8 mouse cellular contexts compared by ENCODE assay signal in the genomic region with DNA sequence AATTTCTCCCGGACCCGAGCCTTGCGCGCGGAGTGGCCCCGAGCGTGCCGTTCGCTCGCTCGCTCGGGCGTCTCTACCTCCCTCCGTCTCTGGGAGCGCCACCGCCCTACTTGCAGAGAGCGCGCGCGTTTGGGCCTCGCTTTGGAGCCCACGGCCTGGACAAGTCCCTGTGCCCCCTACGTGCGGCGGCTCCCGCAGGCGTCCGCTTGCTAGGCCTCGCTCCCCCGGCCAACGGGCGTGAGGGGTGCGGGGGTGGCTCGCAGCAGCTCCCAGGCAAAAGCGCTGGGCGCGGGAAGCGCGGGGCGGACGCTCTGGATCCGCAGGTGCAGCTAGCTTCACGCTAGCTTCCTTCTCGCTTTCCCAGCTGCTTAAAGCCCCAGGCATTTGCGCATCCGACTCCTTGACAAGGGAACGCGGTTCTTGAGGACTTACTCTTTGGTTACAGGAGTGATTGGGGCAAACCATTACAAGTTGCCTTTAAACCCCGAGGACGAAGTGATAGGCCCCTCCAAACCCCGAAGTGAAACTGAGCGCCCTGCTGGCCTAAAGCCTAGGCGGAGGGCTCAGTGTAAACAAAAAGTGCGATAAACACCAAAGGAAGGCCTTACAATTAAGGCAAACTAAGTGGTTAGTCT.
A peak's percentile ranks its signal among the peaks of the same experiment; 100 is the strongest.
DNase-seq lines count a peak whose midpoint lies in the region; ATAC-seq and TF ChIP-seq lines count a peak whose summit lies in the region.

No protein-coding gene starts in this region.

- peak overlapping the region; percentile 85 for H3K4me3 ChIP-seq in hindbrain, postnatal 0 days (ENCODE audit: low read length)

- peak; percentile 55 for ATAC-seq in hindbrain, postnatal 0 days
- peak; percentile 6 for ATAC-seq in megakaryocyte, adult 5-6 weeks (ENCODE audit: poor library complexity, severe bottlenecking)

- intact Hi-C loops in left cerebral cortex, postnatal 10 days (cut with DNase I): loop anchor here (1.0 kb wide), 1 partner anchor 35 kb away; no protein-coding TSS in a partner anchor

- WGBS in hindbrain, postnatal 0 days: 1% methylated on average over 50 of the region's 54 CpGs

- peak; percentile 21; the same call in 1 of the 2 replicates for TF ChIP-seq CTCF in hindbrain, postnatal 0 days (IDR thresholded peaks at IDR 0.05; ENCODE audit: low read depth)

- H3K9ac ChIP-seq in hindbrain, postnatal 0 days (replicated peaks; ENCODE audit: low read length): peak overlapping the region; percentile 85

- peak; percentile 64 for DNase-seq in ZHBTc4 (ENCODE audit: low read depth, low spot score)
- peak; percentile 85 for DNase-seq in cerebellum, adult 9-11 months
- peak; percentile 56 to 57 for DNase-seq in frontal cortex, postnatal 25 days (ENCODE audit: low spot score in 2 of 2)
- peak; percentile 73 for DNase-seq in hindbrain, postnatal 0 days (ENCODE audit: low spot score)
- peak; percentile 44 to 87 for DNase-seq in left cerebral cortex, postnatal 10 days (ENCODE audit: extremely low spot score in 1 of 2, low spot score in 2 of 2)
- DNase-seq in skeletal muscle tissue, adult 2 months (ENCODE audit: low read depth, low spot score): peak; percentile 65
- no peak for DNase-seq in yolk sac, embryonic 10.5 days (ENCODE audit: low spot score)

- H3K36me3 ChIP-seq in hindbrain, postnatal 0 days (ENCODE audit: insufficient read depth, low read length): no peaks in the 10 kb centered on the region

- no peaks in the 10 kb centered on the region for H3K9me3 ChIP-seq in hindbrain, postnatal 0 days (ENCODE audit: low read length)

- H3K4me2 ChIP-seq in hindbrain, postnatal 0 days (ENCODE audit: low read depth, low read length): peak overlapping the region; percentile 94

- H3K27me3 ChIP-seq in hindbrain, postnatal 0 days (ENCODE audit: insufficient read depth, low read length): peaks cover 25% of the 10 kb centered on the region

- H3K4me1 ChIP-seq in hindbrain, postnatal 0 days (ENCODE audit: insufficient read depth, low read length): no peaks in the 10 kb centered on the region

- H3K27ac ChIP-seq in hindbrain, postnatal 0 days: peak overlapping the region; percentile 90
